Mouse (Mus musculus): ENCODE data around the gene Fpgs. TPM values are rescaled to one million over a fixed set of nuclear protein-coding genes. Genes with fewer than 3 reads are reported as not detected.

Gene Fpgs
- 33.8 and 34.1 TPM in 2 replicates for polyA plus RNA-seq (2015; fragmentation: Nextera tagmentation; extraction: Ambion mirVana)

- 71% methylated on average over 2 of the region's 2 CpGs for WGBS
- Histone ChIP-seq H3K36me3 (peaks cover 40% of the 10 kb centered on the region), H3K4me3 (replicated peaks) (no peak within 1 kb of the TSS), H3K9ac (no peak within 1 kb of the TSS), H3K9me3 (no peaks in the 10 kb centered on the region), H3K27me3 (replicated peaks) (no peaks in the 10 kb centered on the region), H3K4me2 (no peak within 1 kb of the TSS), H3K4me1 (0 out of 2 replicates have a peak, but pooled peaks cover 4% of the 10 kb centered on the region), H3K27ac (no peak within 1 kb of the TSS)
- no peak for ATAC-seq (ENCODE audit: insufficient read depth, low FRiP score, low read depth)
These were observed at the start of gene Fpgs for GRCm38 (mm10) chr2:32704021-32704421. TSS of gene Fpgs (minus strand) at chr2:32704145.

DNA sequence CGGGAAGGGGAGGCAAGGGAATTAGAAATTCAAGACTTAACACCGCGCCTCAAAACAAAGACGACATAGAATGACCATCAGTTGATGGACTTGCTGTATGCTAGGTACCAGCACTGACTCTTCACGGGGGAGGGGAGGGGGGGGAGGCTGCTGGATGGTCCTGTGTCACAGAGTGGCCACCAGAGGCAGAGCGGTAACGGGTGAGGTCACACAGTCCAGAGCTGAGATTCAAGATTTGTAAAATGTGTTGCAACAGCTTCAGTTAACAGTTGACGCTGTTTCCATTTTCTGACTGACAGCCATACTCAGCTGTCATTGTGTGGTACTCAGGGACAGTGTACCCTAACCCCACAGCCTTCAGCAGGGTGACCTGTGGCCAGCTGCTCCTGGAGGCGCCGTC lies 48.2 kb upstream of the Fpgs start:
- no peak overlapping the region for H3K27ac ChIP-seq
- H3K27me3 ChIP-seq (replicated peaks), result no peaks in the 10 kb centered on the region
- no peaks in the 10 kb centered on the region for H3K9me3 ChIP-seq
- H3K4me3 ChIP-seq (replicated peaks), result peak overlapping the region; percentile 38
- peaks cover 5% of the 10 kb centered on the region; the same call in 1 of the 2 replicates for H3K4me1 ChIP-seq
- H3K9ac ChIP-seq, result no peak overlapping the region
- H3K36me3 ChIP-seq, result 0 out of 2 replicates have a peak, but pooled peaks cover 16% of the 10 kb centered on the region
- WGBS, result 72% methylated on average over 10 of the region's 10 CpGs
- no peak for ATAC-seq (ENCODE audit: insufficient read depth, low FRiP score, low read depth)
- peak overlapping the region; percentile 52; the same call in 1 of the 2 replicates for H3K4me2 ChIP-seq

DNA sequence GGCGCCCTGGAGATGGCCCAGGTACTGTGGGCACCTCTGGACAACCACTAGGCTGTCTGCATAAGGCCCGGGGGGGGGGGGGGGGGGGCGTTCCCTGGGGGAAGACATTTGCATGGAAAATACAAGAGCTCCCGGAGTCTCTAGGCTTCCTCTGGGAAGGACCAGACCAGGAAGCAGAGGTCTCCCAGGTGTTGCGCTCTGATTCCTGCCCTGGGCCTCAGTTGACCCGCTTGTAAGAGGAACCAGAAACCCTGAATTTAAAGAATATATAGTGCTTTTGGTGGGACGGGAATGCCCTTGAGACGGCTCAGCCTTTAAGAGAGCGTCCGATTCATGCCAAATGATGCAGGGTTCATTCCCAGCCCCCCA lies 47.7 kb upstream of the Fpgs start:
- Histone ChIP-seq H3K9ac (0 out of 2 replicates have a peak overlapping the region, but pooled peaks have one; percentile 12), H3K27ac (peak overlapping the region; percentile 51; the same call in 1 of the 2 replicates), H3K9me3 (no peaks in the 10 kb centered on the region), H3K4me1 (peaks cover 5% of the 10 kb centered on the region; the same call in 1 of the 2 replicates), H3K27me3 (replicated peaks) (no peaks in the 10 kb centered on the region), H3K36me3 (0 out of 2 replicates have a peak, but pooled peaks cover 19% of the 10 kb centered on the region), H3K4me3 (replicated peaks) (peak overlapping the region; percentile 38), H3K4me2 (peak overlapping the region; percentile 52)
- no peak for ATAC-seq (ENCODE audit: insufficient read depth, low FRiP score, low read depth)
- WGBS, result 40% methylated on average over 9 of the region's 10 CpGs

GRCm38 (mm10) chr2:32750887-32751664 lies 47.1 kb upstream of the Fpgs start:
- no peak overlapping the region for H3K9ac ChIP-seq
- H3K4me2 ChIP-seq, result peak overlapping the region; percentile 52
- H3K9me3 ChIP-seq, result no peaks in the 10 kb centered on the region
- ATAC-seq (ENCODE audit: insufficient read depth, low FRiP score, low read depth), result peak; percentile 91
- peak overlapping the region; percentile 51; the same call in 1 of the 2 replicates for H3K27ac ChIP-seq
- H3K4me3 ChIP-seq (replicated peaks), result peak overlapping the region; percentile 38
- no peaks in the 10 kb centered on the region for H3K27me3 ChIP-seq (replicated peaks)
- peaks cover 19% of the 10 kb centered on the region; the same call in 1 of the 2 replicates for H3K36me3 ChIP-seq
- 30% methylated on average over 31 of the region's 31 CpGs for WGBS
- peaks cover 5% of the 10 kb centered on the region; the same call in 1 of the 2 replicates for H3K4me1 ChIP-seq

GRCm38 (mm10) chr2:32750199-32750598 lies 46.3 kb upstream of the Fpgs start:
- peaks cover 23% of the 10 kb centered on the region; the same call in 1 of the 2 replicates for H3K36me3 ChIP-seq
- H3K27me3 ChIP-seq (replicated peaks), result no peaks in the 10 kb centered on the region
- ATAC-seq (ENCODE audit: insufficient read depth, low FRiP score, low read depth), result no peak
- WGBS, result 74% methylated on average over 7 of the region's 7 CpGs
- 0 out of 2 replicates have a peak overlapping the region, but pooled peaks have one; percentile 52 for H3K4me2 ChIP-seq
- no peak overlapping the region for H3K9ac ChIP-seq
- no peak overlapping the region for H3K27ac ChIP-seq
- peaks cover 5% of the 10 kb centered on the region; the same call in 1 of the 2 replicates for H3K4me1 ChIP-seq
- H3K4me3 ChIP-seq (replicated peaks), result no peak overlapping the region
- no peaks in the 10 kb centered on the region for H3K9me3 ChIP-seq

- Histone ChIP-seq H3K4me3 (replicated peaks) (no peak overlapping the region), H3K27me3 (replicated peaks) (no peaks in the 10 kb centered on the region), H3K27ac (no peak overlapping the region), H3K9ac (no peak overlapping the region), H3K4me2 (no peak overlapping the region), H3K4me1 (peaks cover 5% of the 10 kb centered on the region; the same call in 1 of the 2 replicates), H3K9me3 (no peaks in the 10 kb centered on the region), H3K36me3 (peaks cover 16% of the 10 kb centered on the region; the same call in 1 of the 2 replicates)
- no peak for ATAC-seq (ENCODE audit: insufficient read depth, low FRiP score, low read depth)
- WGBS, result 86% methylated on average over 16 of the region's 16 CpGs
These were observed 45.1 kb upstream of the Fpgs start for GRCm38 (mm10) chr2:32749082-32749481.

- no peaks in the 10 kb centered on the region for H3K9me3 ChIP-seq
- no peak for ATAC-seq (ENCODE audit: insufficient read depth, low FRiP score, low read depth)
- peaks cover 9% of the 10 kb centered on the region; the same call in 1 of the 2 replicates for H3K36me3 ChIP-seq
- no peak overlapping the region for H3K4me2 ChIP-seq
- no peak overlapping the region for H3K4me3 ChIP-seq (replicated peaks)
- H3K27ac ChIP-seq, result no peak overlapping the region
- H3K27me3 ChIP-seq (replicated peaks), result peaks cover 15% of the 10 kb centered on the region
- peaks cover 13% of the 10 kb centered on the region for H3K4me1 ChIP-seq
- 68% methylated on average over 15 of the region's 15 CpGs for WGBS
- no peak overlapping the region for H3K9ac ChIP-seq
These were observed 40.5 kb upstream of the Fpgs start for GRCm38 (mm10) chr2:32744272-32744982.

GRCm38 (mm10) chr2:32742173-32742531 lies 38.2 kb upstream of the Fpgs start:
- peak overlapping the region; percentile 89 for H3K4me2 ChIP-seq
- peak overlapping the region; percentile 47; the same call in 1 of the 2 replicates for H3K4me3 ChIP-seq (replicated peaks)
- H3K9me3 ChIP-seq, result no peaks in the 10 kb centered on the region
- H3K4me1 ChIP-seq, result peaks cover 13% of the 10 kb centered on the region
- H3K27me3 ChIP-seq (replicated peaks), result peaks cover 15% of the 10 kb centered on the region
- H3K27ac ChIP-seq, result no peak overlapping the region
- 0 out of 2 replicates have a peak overlapping the region, but pooled peaks have one; percentile 45 for H3K9ac ChIP-seq
- peak; percentile 16; the same call in 1 of the 2 replicates for ATAC-seq (ENCODE audit: insufficient read depth, low FRiP score, low read depth)
- 25% methylated on average over 18 of the region's 18 CpGs for WGBS
- H3K36me3 ChIP-seq, result peaks cover 7% of the 10 kb centered on the region; the same call in 1 of the 2 replicates

GRCm38 (mm10) chr2:32741273-32742172 lies 37.6 kb upstream of the Fpgs start:
- H3K9ac ChIP-seq, result peak overlapping the region; percentile 45; the same call in 1 of the 2 replicates
- peaks cover 5% of the 10 kb centered on the region; the same call in 1 of the 2 replicates for H3K36me3 ChIP-seq
- H3K27me3 ChIP-seq (replicated peaks), result peaks cover 15% of the 10 kb centered on the region
- 19% methylated on average over 43 of the region's 58 CpGs for WGBS
- no peaks in the 10 kb centered on the region for H3K9me3 ChIP-seq
- H3K27ac ChIP-seq, result no peak overlapping the region
- H3K4me3 ChIP-seq (replicated peaks), result peak overlapping the region; percentile 47
- peak overlapping the region; percentile 89 for H3K4me2 ChIP-seq
- peak; percentile 27; the same call in 1 of the 2 replicates for ATAC-seq (ENCODE audit: insufficient read depth, low FRiP score, low read depth)
- peaks cover 13% of the 10 kb centered on the region for H3K4me1 ChIP-seq

GRCm38 (mm10) chr2:32740916-32741272 lies 36.9 kb upstream of the Fpgs start, which contains the start of gene 6330409D20Rik:
TSS of gene 6330409D20Rik (minus strand) at chr2:32741016.
- WGBS, result 15% methylated on average over 11 of the region's 11 CpGs
- H3K27me3 ChIP-seq (replicated peaks), result peaks cover 15% of the 10 kb centered on the region
- no peaks in the 10 kb centered on the region for H3K9me3 ChIP-seq
- ATAC-seq (ENCODE audit: insufficient read depth, low FRiP score, low read depth), result no peak
- no peak within 1 kb of the TSS for H3K27ac ChIP-seq
- peaks cover 13% of the 10 kb centered on the region for H3K4me1 ChIP-seq
- H3K4me2 ChIP-seq, result peak within 1 kb of the TSS; percentile 89
- peaks cover 2% of the 10 kb centered on the region; the same call in 1 of the 2 replicates for H3K36me3 ChIP-seq
- peak within 1 kb of the TSS; percentile 47 for H3K4me3 ChIP-seq (replicated peaks)
- H3K9ac ChIP-seq, result peak within 1 kb of the TSS; percentile 45; the same call in 1 of the 2 replicates

DNA sequence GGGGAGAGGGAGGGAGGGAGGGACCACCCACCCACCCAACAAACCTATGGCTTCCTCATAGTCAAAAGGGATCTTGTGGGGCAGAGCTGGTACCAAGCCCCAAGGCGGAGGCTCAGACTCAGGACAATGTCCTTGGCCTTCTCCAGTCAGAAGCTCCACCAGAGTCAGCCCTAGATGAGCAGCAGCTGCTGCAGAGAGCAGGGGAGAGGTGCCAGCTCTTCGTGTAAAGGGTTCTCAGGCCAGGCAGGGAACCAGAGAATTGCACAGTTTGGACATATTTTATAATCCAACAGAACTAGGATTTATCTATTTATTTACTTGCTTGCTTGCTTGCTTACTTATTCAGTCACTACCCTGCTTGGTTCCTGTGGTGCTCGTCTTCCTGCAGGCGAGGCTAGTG lies 35.4 kb upstream of the Fpgs start:
- Histone ChIP-seq H3K9me3 (no peaks in the 10 kb centered on the region), H3K27ac (no peak overlapping the region), H3K27me3 (replicated peaks) (peaks cover 15% of the 10 kb centered on the region), H3K9ac (no peak overlapping the region), H3K4me2 (no peak overlapping the region), H3K4me3 (replicated peaks) (no peak overlapping the region), H3K4me1 (peaks cover 21% of the 10 kb centered on the region), H3K36me3 (no peaks in the 10 kb centered on the region)
- 69% methylated on average over 4 of the region's 4 CpGs for WGBS
- ATAC-seq (ENCODE audit: insufficient read depth, low FRiP score, low read depth), result no peak
